Mouse (Mus musculus) T-helper 2 cell (primary cell): ENCODE measurements around the gene Olfr1241.

Source experiments
- in situ Hi-C: fragments of 300-600 bp; cut with MboI, MseI; formaldehyde crosslinking; loops from one replicate; pipeline ENCODE4 v1.15.1; 2025; ENCODE audit warnings: high pct_unique_total_duplicates

The Olfr1241 gene

GRCm38 (mm10) chr2:89487026-89487425 lies at the start of gene Olfr1241:
Gene Olfr1241, minus strand, starts transcription at chr2:89487126.
- in situ Hi-C loops = no loop called here

- in situ Hi-C loops = no loop called here
Measured at GRCm38 (mm10) chr2:89531387-89531786, 44.5 kb upstream of the Olfr1241 start, which contains the start of gene Olfr1243. Gene Olfr1243, minus strand, starts transcription at chr2:89531487.

GRCm38 (mm10) chr2:89498235-89498634 lies 11.3 kb upstream of the Olfr1241 start, which contains the start of gene Olfr1242:
Gene Olfr1242, minus strand, starts transcription at chr2:89498335.
- in situ Hi-C loops = no loop called here

GRCm38 (mm10) chr2:89442900-89443299 lies 44.0 kb downstream of the Olfr1241 start, which contains the start of gene Olfr1240:
Gene Olfr1240, minus strand, starts transcription at chr2:89443000.
- in situ Hi-C loops = no loop called here
